Mouse (Mus musculus): Measurements from ENCODE around the gene Igfbp1.

DNA sequence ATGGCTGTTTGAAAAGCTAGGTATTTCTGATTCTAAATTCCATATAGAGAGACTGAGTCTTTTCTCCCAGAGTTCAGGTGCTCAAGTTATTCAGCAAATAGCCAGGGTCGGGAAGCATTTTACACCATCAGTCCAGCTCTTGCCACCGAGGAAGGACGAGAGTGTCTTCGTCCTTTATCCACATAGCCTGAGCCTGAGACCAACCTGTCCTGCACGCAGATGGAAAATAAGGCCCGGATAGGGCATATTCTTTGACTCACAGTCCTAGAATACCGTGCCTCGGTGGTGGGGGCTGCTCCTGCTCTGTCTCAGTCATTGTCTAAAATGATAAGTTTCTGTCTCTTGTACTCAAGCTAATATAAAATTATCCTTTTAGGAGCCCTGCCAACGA is 2.8 kb downstream of the Igfbp1 start:
- no peak for TF ChIP-seq CTCF (IDR thresholded peaks at IDR 0.05; ENCODE audit: low read depth, low read length)
- no peak for TF ChIP-seq POLR2A (IDR thresholded peaks at IDR 0.05; ENCODE audit: borderline replicate concordance, low read depth, low read length)
